Mouse (Mus musculus) layer of hippocampus, adult 18-20 months (tissue): ENCODE measurements around the gene Ttyh2. TPM values are rescaled to one million over a fixed set of nuclear protein-coding genes. Genes with fewer than 3 reads are reported as not detected.

Experiments
- DNase-seq, 2 experiments: peaks; one replicate each; pipeline ENCODE4 v3.0.0; 2022; ENCODE audit warnings: low spot score in 2 of 2
- total RNA-seq, 2 experiments: library from RNA; stranded (reverse); gene quantifications; 2 replicates each; pipeline ENCODE4 v1.2.3; 2021

Gene Ttyh2
- total RNA-seq, 2 experiments from 2014 or later = 29.3 to 31.2 TPM

DNA sequence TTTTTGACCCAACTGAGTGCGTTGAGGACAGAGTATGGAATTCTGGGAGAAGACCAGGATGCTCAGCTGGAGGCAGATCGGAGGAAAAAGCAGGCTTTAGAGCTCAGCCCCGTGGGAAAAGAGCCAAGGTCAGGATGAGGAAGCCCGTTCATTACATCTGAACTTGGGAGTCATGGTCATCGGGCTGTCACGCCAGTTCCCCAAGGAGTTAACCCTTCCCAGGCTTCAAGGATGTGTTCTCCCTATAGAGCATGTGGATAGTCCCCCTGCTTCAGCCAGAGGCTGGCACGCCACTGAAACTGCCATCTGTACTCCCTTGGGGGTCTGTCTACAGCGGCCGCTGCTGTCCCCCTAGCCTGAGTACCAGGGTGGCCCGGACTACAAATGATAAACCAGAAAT, 5.1 kb downstream of the Ttyh2 start:
- no peak for DNase-seq

DNA sequence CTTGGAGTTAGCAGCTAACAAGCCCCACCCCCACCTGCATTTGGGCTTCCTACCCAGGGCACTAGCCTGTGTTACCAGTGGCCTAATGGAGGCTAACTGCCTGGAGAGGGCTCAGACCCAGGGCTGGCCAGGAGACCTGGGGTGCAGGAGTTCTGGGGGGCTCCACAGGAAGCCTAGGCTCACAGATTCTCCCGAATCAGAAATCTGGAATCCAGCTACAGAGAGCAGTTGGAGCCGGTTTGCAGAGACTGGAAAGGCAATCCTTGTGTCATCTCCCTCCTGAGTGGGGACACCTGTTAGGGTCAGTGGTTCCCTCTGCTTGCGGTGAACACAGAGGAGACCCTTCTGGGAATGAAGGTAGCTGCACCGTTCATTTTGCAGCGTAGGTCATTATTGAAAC, 5.8 kb downstream of the Ttyh2 start:
- DNase-seq = no peak

DNA sequence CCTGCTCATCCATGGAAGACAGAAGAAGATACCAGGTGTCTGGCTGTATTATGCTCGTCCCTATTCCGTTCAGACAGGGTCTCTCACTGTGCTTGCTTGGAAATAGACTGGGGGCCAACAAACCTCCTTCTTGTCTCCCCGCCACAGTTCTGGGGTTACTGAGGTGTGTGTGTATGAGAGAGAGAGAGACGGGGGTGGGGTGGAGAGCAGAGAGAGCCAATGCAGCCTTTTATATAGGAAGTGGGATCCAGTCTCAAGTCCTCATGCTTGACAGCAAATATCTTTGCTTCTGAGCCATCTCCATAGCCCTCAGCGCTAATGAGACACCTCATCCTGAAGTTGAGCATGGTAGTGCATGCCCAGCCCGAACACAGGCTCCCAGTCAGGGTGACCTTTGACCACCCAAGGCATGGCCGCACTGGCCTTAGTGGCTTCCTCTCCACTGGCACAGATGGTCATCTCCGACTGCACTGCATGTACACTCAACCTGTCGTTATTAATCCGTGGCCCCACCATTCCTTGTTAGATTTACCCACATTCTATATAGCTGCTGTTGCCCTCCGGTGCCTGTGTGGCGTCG, 7.2 kb downstream of the Ttyh2 start:
- no peak for DNase-seq

DNA sequence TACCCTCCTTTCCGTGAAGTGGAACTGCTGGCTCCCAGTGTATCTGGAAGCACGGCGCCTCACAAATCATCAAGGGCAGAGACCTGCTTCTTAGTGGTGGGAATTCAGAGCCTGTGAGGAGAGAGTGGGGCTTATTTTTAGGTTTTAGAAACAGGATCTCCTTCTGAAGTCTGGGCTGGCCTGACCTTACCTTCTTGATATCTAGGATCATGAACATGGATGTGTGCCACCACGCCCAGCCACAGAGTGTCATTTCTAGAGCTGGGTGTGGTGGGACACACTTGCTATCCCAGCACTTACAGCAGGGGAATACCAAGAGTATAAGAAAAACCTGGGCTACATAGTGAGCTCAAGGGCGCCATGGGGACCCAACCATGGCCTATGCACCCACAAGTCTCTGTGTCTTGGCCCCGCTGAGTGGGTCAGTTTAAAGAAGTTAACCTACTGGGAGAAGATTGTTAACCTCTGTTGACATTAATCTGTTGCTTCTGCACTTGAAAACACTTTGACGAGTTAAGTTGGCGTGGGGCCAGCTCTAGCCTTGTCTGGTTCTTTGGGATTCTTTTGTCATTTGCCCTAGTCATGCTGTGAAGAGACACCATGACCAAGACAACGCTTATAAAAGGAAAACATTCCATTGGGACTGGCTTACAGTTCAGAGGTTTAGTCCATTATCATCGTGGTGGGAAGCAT, 7.9 kb downstream of the Ttyh2 start:
- no peak for DNase-seq

DNA sequence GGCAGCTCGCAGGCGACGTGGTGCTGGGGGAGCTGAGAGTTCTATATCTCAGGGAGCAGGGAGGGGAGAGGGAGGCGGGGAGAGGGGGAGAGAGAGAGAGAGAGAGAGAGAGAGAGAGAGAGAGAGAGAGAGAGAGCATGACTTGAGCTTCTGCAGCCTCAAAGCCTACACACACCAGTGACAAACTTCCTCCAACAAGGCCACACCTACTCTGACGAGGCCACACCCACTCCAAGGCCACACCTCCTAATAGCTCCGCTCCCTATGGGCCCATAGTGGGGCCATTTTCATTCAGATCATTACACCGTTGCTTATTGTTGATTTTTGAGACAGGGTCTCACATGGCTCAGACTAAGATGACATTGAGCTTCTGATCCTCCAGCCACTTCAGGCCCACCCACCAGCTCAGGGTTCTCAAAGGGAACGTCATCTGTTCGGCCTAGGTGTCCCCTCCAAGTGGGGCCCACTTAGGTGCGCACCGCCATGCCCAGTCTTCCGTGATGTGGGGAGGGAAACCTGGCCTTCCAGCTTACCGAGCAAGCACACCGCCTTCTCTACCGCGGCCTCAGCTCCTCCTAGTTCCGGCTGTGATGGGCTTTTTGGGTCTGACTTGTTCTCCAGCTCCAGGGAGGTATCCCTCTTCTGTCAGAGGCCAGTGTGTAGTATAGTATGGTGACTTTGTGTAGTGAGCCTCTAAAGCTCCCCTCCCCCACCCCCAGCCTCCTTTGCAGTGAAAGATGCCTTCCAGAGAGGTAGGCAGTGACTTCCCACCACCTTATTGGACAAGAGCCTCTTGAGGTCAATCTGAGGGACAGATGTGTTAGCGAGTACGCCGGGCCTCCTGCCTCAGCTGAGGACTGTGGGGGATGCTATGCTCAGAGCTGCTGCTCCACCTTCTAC, 8.7 kb downstream of the Ttyh2 start:
- no peak for DNase-seq

DNA sequence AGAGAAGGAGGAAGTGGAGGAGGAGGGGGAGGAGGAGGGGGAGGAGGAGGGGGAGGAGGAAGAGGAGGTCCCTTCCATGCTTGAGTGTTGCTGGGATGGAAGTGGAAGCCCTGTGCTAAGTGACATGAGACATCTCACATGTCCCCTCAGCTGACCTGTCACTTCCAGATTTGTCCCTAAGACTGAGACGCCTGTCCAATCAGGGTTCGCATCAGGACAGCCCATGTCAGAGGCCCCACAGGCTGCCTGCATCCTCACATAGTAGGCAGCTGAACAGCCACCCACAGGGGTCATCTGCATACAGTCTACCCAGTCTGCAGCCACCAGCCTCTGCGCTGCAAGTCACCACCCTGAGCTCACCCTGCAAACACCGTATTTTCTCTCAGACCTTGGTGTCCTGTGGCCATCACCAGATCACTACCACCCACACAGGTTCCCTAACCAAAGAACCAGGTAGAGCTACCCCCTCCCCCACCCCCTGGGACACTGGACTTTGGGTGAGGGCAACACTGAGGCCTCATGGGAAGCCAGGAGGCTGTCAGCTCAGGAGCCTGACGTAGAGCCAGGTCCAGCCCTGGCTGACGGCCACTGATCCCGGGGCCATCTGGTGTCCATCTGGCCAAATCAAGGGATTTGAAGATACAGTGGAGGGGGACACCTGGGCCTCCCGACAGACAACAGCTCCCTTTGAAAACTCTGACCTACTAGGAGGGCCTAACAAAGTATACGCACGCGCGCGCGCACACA, 9.6 kb downstream of the Ttyh2 start:
- no peak for DNase-seq

DNA sequence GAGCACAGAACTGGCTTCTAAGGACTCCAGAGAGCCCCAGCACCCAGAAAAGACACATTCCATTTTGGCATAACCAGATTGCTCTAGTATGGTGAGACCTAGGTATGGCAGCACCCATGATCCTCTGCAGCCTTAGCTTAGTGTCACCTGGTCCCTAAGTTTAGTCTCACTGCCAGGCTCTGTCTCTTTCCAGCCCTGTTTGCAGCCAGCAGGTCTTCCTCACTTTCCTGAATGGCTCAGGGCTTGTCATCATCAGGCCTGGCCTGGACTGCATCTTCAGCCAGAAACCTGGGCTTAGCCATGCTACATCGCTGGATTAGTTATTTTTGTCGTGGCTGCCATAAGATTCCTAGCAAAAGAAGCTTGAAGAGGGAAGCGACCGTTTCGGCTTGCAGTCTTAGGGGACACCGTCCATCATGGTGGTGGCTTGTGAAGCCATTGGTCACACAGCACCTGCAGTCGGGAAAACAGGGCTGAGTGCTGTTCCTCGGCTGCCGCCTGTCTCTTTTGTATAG, 10.4 kb downstream of the Ttyh2 start:
- DNase-seq = no peak

DNA sequence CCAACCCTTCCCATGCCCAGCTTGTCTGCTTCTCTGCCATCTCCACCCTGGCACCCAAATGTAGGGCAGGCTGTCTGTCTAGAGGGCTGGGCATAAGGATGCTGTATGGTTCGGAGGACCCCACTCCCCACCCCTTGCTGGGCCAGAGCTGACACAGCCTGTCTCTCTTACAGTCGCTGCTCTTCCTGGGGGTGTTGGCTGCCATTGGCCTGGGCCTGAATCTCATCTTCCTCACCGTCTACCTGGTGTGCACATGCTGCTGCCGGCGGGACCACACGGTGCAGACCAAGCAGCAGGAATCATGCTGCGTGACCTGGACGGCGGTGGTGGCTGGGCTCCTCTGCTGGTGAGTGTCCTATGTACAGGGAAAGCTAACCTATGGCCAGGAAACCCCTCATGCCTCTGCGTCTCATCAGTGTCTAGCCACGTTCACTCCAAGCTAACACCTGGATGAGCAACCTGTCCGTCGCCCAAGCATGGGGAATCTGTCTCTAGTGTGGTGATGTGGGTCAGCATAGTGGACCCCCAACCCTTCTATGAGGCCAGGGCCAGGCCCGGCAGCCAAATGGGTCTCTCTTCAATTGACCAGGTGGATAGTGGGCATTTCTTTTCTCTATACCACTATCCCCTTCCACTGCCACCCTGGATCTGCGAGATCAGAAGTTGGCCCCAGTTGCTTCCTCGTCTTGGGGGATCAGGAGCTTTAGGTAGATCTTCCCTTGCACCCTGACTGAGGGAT, 11.2 kb downstream of the Ttyh2 start:
- no peak for DNase-seq

DNA sequence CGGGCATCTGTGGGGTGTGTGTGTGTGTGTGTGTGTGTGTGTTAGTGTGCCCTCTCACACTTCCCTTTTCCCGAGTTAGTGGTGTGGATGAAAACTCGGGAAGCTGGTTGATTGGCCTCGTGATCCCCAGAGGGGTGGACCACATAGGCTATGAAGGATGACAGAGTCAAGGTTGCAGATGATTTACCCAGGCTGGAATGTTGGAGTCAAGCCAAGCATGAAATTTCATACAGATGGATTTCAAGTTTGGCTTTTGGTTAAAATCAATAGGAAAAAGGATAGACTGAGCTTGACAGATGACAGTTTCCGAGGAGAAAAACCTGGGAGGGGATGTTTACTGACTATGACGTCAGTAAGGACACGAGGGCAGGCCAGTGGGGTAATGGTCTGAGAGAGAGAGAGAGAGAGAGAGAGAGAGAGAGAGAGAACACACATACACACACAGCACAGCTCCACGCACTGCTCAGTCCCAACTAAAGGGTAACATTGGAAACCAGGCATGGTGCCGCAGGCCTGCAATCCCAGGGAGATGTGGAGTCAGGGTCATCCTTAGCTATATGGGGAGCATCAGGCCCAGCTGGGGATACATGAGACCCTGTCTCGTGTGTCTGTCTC, 12.4 kb downstream of the Ttyh2 start:
- no peak for DNase-seq

DNA sequence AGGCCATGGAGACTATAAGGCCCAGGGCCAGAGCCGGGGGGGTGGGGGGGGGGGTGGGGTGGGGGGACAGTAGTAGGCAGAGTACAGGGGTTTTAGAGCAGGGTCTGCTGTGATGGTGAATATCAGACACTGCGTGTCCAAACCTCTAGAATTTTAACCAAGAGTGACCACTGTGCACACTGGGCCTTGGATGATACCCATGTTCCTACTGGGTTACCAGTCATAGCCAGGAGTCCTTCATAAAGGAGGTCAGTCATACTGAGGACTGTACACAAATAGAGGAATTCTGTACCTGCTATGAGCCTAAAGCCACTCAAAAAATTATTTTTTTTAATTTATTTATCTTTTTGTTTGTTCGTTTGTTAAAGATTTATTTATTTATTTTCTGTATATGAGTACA, 13.5 kb downstream of the Ttyh2 start:
- no peak for DNase-seq

DNA sequence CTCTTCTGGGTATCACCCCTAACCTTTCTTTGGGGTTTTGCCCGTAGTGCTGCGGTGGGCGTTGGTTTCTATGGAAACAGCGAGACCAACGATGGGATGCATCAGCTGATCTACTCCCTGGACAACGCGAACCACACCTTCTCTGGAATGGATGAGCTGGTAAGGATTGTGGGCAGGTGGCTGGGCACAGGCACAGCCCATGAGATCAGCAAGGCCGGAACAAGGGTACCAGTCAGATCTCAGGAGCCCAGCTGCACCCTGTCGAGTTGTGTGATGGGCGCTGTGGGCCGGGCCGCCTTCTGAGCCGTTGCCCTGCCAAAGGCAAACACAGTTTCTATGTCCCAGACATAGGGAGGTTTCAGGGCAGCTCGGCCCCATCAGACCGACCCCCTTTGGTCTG, 15.0 kb downstream of the Ttyh2 start:
- no peak for DNase-seq

DNA sequence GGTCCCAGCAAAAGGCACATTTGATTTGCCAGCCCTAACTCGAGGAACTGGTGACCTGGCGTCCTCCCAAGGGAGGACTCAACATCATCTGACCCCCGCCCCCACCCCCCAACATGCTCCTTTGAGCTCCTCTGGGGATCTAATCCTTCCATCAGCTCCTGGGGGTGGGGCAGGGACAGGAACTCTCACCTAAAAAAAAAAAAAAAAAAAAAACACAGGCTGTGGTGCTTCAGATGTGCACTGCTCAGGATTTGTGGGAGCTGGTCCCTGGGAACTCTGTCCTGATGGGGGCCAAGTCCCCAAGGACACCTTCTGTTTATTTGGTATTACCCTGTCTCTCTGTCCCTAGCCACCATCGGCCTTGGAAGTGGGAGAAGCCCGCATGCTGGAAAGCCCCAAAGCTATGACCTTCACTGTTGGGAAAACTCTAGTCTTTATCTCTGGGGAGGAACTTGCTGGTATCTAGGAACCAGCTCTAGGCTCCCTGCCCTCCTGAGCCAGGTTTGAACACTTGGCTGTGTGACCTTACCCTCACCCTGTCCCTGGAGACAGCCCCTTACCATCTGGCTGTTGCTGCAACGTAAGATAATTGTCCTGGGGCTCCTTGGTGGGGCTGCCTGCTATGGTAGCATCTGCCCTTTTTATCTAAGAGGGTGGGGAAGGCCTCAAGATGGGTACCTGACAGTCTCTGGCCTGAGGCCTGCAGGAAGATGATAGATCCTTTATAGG, 16.4 kb downstream of the Ttyh2 start:
- DNase-seq = no peak

DNA sequence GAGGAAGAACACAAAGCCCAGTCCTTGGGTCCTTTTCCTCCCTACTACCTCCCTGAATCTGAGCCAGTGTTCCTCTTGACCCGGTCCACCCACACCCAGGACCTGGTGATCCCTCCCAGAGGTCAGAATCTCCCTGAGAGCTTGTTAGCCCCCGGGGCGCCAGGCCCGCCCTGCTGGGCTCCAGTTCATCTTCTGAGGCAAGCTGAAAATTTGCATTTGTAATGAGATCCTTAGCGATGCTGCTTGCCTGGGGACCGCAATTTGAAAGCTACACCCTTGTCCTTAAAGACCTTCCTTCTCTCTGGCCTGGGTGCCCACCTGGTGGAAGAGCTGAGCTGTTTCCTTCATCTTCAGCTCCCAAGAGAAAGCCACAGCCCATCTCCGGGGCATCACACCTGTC, 17.4 kb downstream of the Ttyh2 start:
- no peak for DNase-seq

DNA sequence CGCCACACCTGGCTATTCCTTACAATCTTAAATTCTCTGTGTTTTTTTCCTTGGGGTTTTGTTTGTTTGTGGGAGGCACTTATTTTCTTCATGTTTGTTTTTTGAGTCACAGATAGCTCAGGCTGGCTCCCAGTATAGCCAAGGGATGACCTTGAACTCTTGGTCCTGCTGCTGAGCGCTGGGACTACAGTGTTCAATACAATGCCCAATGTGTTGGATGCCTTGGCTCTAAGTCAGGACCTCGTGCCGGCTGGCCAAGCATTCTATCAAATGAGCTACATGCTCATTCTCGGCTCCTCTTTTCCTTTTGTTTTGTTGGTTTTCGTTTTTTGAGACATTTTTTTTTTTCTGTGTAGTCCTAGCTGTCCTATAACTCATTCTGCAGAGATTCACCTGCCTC, 18.2 kb downstream of the Ttyh2 start:
- no peak for DNase-seq

DNA sequence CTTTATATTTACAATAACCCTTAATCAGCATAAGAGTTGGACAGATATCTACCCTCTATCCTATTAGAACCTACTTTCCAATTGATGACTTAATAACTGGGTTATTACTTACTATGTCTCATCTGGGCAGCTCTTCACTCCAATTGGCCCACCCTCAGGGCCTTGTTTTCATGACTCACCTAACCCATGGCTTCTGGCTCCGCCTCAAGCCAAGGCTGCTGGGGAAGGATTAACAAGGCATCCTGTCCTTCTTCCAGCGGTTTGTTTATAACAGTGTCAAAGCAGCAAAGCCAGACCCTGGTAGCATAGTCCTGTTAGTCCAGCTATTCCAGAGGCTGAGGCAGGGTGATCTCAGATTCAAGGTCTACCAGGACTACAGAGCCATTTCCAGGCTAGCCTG, 19.2 kb downstream of the Ttyh2 start:
- DNase-seq = no peak

DNA sequence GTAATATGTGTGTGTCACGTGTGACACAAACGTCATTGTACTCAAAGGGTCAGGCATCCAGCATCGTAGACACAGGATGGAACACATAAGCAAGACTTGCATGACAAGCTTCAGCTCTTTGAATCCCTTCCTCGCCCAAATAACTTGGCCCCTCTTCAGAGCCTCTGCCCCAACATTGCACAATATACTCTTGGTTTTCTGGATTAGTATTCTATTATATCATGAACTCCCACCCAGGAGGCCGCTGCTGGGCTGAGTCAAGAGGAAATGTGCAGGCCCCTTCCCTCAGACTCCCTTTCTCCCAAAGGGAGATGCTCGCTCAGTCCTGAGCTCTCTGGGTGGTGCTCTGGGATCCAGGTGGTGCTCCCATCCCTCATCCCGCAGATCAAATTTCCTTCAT, 23.3 kb downstream of the Ttyh2 start:
- no peak for DNase-seq

DNA sequence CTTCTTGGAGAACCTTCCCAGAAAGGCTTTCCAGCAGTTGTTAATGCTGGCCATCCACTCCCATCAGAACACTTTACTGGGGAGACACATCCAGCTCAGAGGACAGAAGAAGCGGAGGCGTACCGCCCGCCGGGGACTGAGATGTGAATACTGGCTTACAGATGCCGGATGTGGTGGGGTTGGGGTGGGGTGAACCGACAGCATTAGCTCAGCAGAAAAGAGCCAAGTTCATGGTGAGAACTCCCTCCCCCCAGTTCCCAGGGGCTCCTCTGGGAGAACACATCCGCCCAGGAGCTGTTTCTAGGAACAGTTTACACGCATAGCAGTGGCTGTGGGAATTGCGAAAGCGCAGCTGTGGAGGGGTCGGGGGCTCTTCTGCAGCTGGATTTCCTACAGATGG, 24.3 kb downstream of the Ttyh2 start:
- no peak for DNase-seq

DNA sequence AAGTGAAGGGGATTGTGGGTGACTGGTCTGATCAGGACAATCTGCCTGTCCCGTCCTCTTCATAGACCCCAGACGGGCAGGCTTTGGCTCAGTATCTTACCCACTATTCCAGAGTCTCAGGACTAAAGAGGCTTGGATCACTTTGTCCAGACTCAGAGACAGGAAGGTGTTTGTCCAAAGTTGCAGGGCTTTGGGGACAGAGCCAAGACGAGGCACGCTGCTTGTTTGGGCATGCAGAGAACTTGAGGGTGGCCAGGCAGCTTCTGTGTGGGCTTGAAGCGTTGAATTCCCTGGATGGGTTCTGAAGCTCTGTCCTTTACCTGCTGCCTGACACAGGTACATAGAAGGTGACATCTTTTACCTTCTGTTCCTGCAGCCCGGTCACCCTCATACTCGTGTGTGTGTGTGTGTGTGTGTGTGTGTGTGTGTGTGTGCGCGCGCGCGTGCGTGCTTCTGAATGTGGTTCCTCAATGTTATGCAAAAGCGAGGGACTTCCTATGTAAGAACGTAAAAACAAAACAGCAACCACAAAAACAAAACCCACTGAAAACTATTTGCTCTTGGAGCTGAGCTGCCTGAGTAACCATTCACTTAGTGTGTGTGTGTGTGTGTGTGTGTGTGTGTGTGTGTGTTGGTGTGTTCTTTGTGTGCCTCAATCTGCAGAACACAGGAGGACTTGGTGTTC, 27.2 kb downstream of the Ttyh2 start:
- DNase-seq = no peak

DNA sequence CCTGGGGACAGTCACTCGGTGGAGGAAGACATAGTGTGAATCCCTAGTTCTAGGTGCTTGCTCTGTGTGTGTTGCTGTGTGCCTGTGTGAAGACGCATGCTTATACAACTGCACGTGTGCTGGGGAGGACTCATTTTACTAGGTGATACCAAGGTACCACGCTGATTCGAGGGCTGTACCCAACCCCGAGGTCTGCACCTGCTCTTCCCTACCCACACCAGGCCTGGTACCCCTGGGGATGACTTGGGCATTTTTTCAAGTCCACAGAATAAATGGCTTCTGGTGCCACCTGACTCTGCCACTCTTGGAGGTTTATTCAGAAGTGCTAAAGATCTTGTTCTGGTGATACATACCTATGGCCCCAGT, 27.7 kb downstream of the Ttyh2 start:
- DNase-seq = no peak
